Mouse (Mus musculus): ENCODE results near the gene Olfr493. TPM values are rescaled to one million over a fixed set of nuclear protein-coding genes. Genes with fewer than 3 reads are reported as not detected.

Olfr493 gene
- not detected in 2 replicates for total RNA-seq (2017)

GRCm38 (mm10) chr7:108346879-108347278, at the start of gene Olfr493:
Olfr493 (minus strand) TSS chr7:108346979.
- ATAC-seq (replicated peaks in 1 of 2; ENCODE audit: insufficient read depth in 1 of 2, low FRiP score in 2 of 2, low TSS enrichment in 1 of 2, low read depth in 1 of 2, poor library complexity in 2 of 2, severe bottlenecking in 2 of 2) = no peak

DNA sequence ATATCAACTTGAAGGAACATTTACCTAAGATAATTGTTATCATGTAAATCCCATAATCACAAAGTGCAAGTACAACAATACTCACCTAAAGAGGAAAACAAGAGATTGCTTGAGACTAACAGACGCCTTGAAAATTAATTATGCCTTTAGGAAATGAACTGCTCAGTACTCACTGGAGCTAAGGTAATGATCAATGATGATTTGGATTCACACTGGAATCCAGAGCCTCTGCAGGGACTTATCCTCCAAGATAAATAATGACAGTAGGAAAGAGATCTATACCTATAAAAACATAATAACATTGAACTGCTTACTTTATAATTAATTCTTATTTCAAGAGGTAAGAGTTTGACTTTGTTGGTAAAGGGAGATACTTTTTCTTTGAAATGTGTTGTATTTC, 46.1 kb upstream of the Olfr493 start, which contains the start of gene Olfr495:
Gene Olfr495, plus strand, starts transcription at position 301 of the 400 bp plus-strand sequence.
- ATAC-seq (replicated peaks in 1 of 2; ENCODE audit: insufficient read depth in 1 of 2, low FRiP score in 2 of 2, low TSS enrichment in 1 of 2, low read depth in 1 of 2, poor library complexity in 2 of 2, severe bottlenecking in 2 of 2) = no peak

DNA sequence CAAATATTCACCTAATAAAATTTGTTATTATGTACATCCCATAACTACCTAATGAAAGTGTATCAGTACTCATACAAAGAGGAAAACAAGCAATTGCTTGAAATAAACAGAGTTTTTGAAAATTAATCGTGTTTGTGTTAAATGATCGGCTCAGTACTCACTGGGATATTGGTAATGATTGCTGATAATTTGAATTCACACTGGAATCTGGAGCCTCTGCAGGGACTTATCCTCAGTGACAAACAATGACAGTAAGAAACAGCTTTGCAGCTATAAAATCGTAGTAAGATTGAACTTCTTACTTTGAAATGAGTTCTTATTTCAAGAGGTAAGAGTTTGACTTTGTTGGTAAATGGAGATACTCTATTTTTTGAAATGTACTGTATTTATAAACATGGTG, 18.3 kb upstream of the Olfr493 start, which contains the start of gene Olfr494:
Gene Olfr494, plus strand, starts transcription at position 301 of the 400 bp plus-strand sequence.
- ATAC-seq (replicated peaks in 1 of 2; ENCODE audit: insufficient read depth in 1 of 2, low FRiP score in 2 of 2, low TSS enrichment in 1 of 2, low read depth in 1 of 2, poor library complexity in 2 of 2, severe bottlenecking in 2 of 2) = no peak

- no peak for ATAC-seq (replicated peaks in 1 of 2; ENCODE audit: insufficient read depth in 1 of 2, low FRiP score in 2 of 2, low TSS enrichment in 1 of 2, low read depth in 1 of 2, poor library complexity in 2 of 2, severe bottlenecking in 2 of 2)
Observed at GRCm38 (mm10) chr7:108323574-108323973, 23.2 kb downstream of the Olfr493 start, which contains the start of gene Olfr492. Olfr492 (minus strand) TSS chr7:108323674.

DNA sequence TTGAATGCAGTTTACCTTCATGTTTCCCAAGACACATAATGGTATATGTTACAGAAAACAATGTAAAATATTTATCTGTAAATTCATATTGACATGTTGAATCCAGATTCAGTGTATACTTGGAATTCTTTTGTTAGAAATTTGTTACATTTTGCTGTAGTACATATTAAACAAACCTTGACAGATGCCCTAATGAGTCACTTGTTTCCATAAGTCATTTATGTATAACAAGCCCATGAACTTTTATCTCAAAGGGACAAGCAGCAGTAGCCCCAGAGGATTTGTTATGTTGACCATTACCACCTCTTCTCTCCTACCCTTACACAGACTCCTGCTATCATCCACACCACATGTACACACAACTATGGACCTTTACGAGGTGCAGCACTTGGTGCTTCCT, 33.6 kb downstream of the Olfr493 start, which contains the start of gene Olfr491:
Gene Olfr491, plus strand, starts transcription at position 301 of the 400 bp plus-strand sequence.
- ATAC-seq (replicated peaks in 1 of 2; ENCODE audit: insufficient read depth in 1 of 2, low FRiP score in 2 of 2, low TSS enrichment in 1 of 2, low read depth in 1 of 2, poor library complexity in 2 of 2, severe bottlenecking in 2 of 2) = no peak

Other genes with a start within 250 kb of the Olfr493 start
- gene Olfr482, start 249.4 kb downstream of the Olfr493 start, total RNA-seq (2017) = 0.25 TPM in 1 of 2 replicates, not detected in the other
- gene Olfr483, start 246.1 kb downstream of the Olfr493 start, total RNA-seq (2017) = not detected in 2 replicates
- not detected in 2 replicates for gene Olfr484, start 219.5 kb downstream of the Olfr493 start, total RNA-seq (2017)
- not detected in 2 replicates for gene Olfr485, start 187.1 kb downstream of the Olfr493 start, total RNA-seq (2017)
- gene Olfr486, start 174.2 kb downstream of the Olfr493 start, total RNA-seq (2017) = not detected in 2 replicates
- not detected in 2 replicates for gene Olfr487, start 132.3 kb downstream of the Olfr493 start, total RNA-seq (2017)
- gene Olfr488, start 88.6 kb downstream of the Olfr493 start, total RNA-seq (2017) = not detected in 2 replicates
- gene Olfr490, start 58.0 kb downstream of the Olfr493 start, total RNA-seq (2017) = not detected in 2 replicates
- gene Olfr491, start 33.5 kb downstream of the Olfr493 start, total RNA-seq (2017) = not detected in 2 replicates
- gene Olfr492, start 23.3 kb downstream of the Olfr493 start, total RNA-seq (2017) = not detected in 2 replicates
- gene Olfr494, start 18.4 kb upstream of the Olfr493 start, total RNA-seq (2017) = not detected in 2 replicates
- not detected in 2 replicates for gene Olfr495, start 46.2 kb upstream of the Olfr493 start, total RNA-seq (2017)
- not detected in 2 replicates for gene Olfr497, start 73.4 kb upstream of the Olfr493 start, total RNA-seq (2017)
- gene Olfr498, start 118.3 kb upstream of the Olfr493 start, total RNA-seq (2017) = not detected in 2 replicates
- not detected in 2 replicates for gene Olfr502, start 178.1 kb upstream of the Olfr493 start, total RNA-seq (2017)
- gene Olfr503, start 197.5 kb upstream of the Olfr493 start, total RNA-seq (2017) = not detected in 2 replicates
- gene Olfr504, start 218.8 kb upstream of the Olfr493 start, total RNA-seq (2017) = not detected in 2 replicates